Mouse (Mus musculus) macrophage (primary cell): ENCODE measurements around the gene Pard6b. TPM values are rescaled to one million over a fixed set of nuclear protein-coding genes. Genes with fewer than 3 reads are reported as not detected.

Experiments used
- H3K27ac ChIP-seq: fragments of 350-480 bp; formaldehyde crosslinking; 2 replicates; pipeline ENCODE4 v1.9.0; 2021
- H3K36me3 ChIP-seq: fragments of 350-480 bp; formaldehyde crosslinking; 2 replicates; pipeline ENCODE4 v1.9.0; 2021; ENCODE audit errors: inconsistent target
- H3K4me3 ChIP-seq: fragments of 350-480 bp; formaldehyde crosslinking; 2 replicates; pipeline ENCODE4 v1.9.0; 2021; ENCODE audit errors: inconsistent target
- H3K79me2 ChIP-seq: fragments of 350-480 bp; formaldehyde crosslinking; 2 replicates; pipeline ENCODE4 v1.9.0; 2021; ENCODE audit errors: inconsistent target
- WGBS: methylation state at CpG from one replicate; pipeline ENCODE4 v1.1.7; 2026; ENCODE audit warnings: inconsistent platforms; ENCODE audit not compliant: missing documents; 5-methylcytosine and 5-hydroxymethylcytosine counted together
- polyA plus RNA-seq: library from polyadenylated mRNA; stranded (reverse); fragments of 250-400 nt; gene quantifications from 3 replicates; pipeline ENCODE4 v1.2.4, GENCODE M21; 2018; ENCODE audit warnings: inconsistent platforms

Pard6b gene
- polyA plus RNA-seq, 1 experiment from 2014 or later = not detected

- H3K79me2 ChIP-seq = no peaks in the 10 kb centered on the region
- H3K4me3 ChIP-seq = no peak overlapping the region
- 79% methylated on average over 3 of the region's 3 CpGs for WGBS
- no peaks in the 10 kb centered on the region for H3K36me3 ChIP-seq
- H3K27ac ChIP-seq = no peak overlapping the region
These were observed 37.7 kb downstream of the Pard6b start for GRCm38 (mm10) chr2:168118456-168118855.

GRCm38 (mm10) chr2:168119123-168119522, 38.3 kb downstream of the Pard6b start:
- H3K79me2 ChIP-seq = no peaks in the 10 kb centered on the region
- WGBS = 4% methylated on average over 12 of the region's 12 CpGs

DNA sequence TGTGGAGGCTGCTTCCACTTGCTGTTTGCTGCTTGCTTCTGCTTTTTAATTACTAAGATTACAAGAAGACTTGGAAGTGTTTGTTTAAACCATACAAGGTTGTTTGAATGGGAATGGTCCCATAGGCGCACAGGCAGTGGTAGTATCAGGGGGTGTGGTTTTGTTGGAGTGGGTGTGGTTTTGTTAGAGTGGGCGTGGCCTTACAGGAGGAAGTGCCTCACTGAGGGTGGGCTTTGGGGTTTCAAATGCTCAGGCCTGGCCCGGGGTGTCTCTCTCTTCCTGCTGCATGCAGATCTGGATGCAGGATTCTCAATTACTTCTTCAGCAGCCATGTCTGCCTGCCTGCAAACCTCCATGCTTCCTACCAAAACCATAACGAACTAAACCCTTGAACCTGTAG, 40.1 kb downstream of the Pard6b start:
- 54% methylated on average over 4 of the region's 4 CpGs for WGBS
- Histone ChIP-seq H3K27ac (no peak overlapping the region), H3K4me3 (no peak overlapping the region), H3K79me2 (no peaks in the 10 kb centered on the region), H3K36me3 (no peaks in the 10 kb centered on the region)

More at GRCm38 (mm10) chr2:168119123-168119522, 38.3 kb downstream of the Pard6b start:
- Histone ChIP-seq H3K27ac (no peak overlapping the region), H3K4me3 (no peak overlapping the region), H3K36me3 (no peaks in the 10 kb centered on the region)

GRCm38 (mm10) chr2:168123652-168124051, 42.8 kb downstream of the Pard6b start:
- no peaks in the 10 kb centered on the region for H3K79me2 ChIP-seq
- H3K4me3 ChIP-seq = no peak overlapping the region
- no peaks in the 10 kb centered on the region for H3K36me3 ChIP-seq
- 93% methylated on average over 5 of the region's 6 CpGs for WGBS
- no peak overlapping the region for H3K27ac ChIP-seq

- Histone ChIP-seq H3K79me2 (no peaks in the 10 kb centered on the region), H3K4me3 (no peak overlapping the region), H3K36me3 (no peaks in the 10 kb centered on the region), H3K27ac (no peak overlapping the region)
- 87% methylated on average over 11 of the region's 11 CpGs for WGBS
These were observed 44.7 kb downstream of the Pard6b start for GRCm38 (mm10) chr2:168125288-168126089.

- Histone ChIP-seq H3K4me3 (no peak overlapping the region), H3K27ac (no peak overlapping the region)
- WGBS = 92% methylated on average over 14 of the region's 14 CpGs
These were observed 47.0 kb downstream of the Pard6b start for GRCm38 (mm10) chr2:168127767-168128166.

DNA sequence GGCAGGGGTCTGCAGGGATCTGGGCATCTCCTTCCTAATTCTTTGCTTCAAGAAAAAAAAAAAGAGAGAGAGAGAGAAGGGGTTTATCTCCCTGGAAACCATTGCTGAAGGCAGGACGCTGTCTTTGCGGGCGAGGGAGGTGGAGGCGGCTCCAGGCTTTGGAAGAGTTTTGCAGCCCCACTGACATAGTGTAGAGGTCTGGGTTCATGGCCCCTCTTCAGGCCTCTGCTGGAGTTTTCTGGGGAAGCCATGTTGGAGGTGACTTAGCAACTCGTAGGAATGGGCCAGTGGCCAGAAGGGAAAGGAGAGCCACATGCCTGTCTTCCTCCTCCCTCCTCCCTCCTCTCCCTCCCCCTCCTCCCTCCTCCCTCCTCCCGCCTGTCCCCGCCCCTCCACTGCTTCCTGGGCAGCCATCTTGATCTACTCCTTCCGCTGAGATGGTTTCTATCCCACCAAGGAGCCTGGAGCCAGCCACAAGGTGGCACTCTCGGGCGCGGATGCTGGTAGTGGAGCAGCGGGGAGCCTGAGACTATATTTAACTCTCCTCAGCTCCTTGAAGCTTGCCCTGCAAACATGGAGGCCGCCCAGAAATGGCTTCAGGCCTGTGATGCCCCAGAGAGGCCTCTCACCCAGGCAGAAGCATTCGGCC, 47.5 kb downstream of the Pard6b start:
- Histone ChIP-seq H3K27ac (no peak overlapping the region), H3K36me3 (no peaks in the 10 kb centered on the region), H3K4me3 (no peak overlapping the region), H3K79me2 (no peaks in the 10 kb centered on the region)
- 55% methylated on average over 11 of the region's 14 CpGs for WGBS

More at GRCm38 (mm10) chr2:168127767-168128166, 47.0 kb downstream of the Pard6b start:
- H3K79me2 ChIP-seq = no peaks in the 10 kb centered on the region
- no peaks in the 10 kb centered on the region for H3K36me3 ChIP-seq

GRCm38 (mm10) chr2:168130046-168130445, 49.2 kb downstream of the Pard6b start:
- H3K27ac ChIP-seq = no peak overlapping the region
- 89% methylated on average over 3 of the region's 3 CpGs for WGBS

DNA sequence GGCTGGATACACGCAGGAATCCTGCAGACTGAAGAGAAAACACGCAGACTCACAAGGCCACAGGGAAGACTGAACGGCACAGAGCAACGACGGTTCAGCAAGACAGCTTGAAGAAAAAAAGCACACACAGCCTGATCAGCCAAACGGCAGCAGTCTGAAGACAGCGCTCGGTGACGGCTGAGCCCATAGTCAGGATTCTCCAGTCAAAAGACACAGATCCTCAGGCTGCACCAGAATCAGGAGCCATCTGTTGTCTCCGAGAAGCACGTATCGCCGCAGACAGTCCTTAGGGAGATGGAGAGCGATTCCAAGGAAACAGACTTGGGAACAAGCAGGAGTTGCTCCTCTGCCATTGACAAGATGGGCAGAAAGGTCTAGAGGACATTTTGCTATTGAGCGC, 56.4 kb downstream of the Pard6b start:
- 94% methylated on average over 15 of the region's 15 CpGs for WGBS
- H3K27ac ChIP-seq = no peak overlapping the region
- H3K4me3 ChIP-seq = no peak overlapping the region
- no peaks in the 10 kb centered on the region for H3K79me2 ChIP-seq
- H3K36me3 ChIP-seq = no peaks in the 10 kb centered on the region

More at GRCm38 (mm10) chr2:168130046-168130445, 49.2 kb downstream of the Pard6b start:
- Histone ChIP-seq H3K4me3 (no peak overlapping the region), H3K79me2 (no peaks in the 10 kb centered on the region), H3K36me3 (no peaks in the 10 kb centered on the region)

- H3K27ac ChIP-seq = no peak overlapping the region
- no peak overlapping the region for H3K4me3 ChIP-seq
- 79% methylated on average over 5 of the region's 5 CpGs for WGBS
- no peaks in the 10 kb centered on the region for H3K79me2 ChIP-seq
- no peaks in the 10 kb centered on the region for H3K36me3 ChIP-seq
These were observed 63.0 kb downstream of the Pard6b start for GRCm38 (mm10) chr2:168143794-168144193.

- H3K79me2 ChIP-seq = no peaks in the 10 kb centered on the region
- 97% methylated on average over 2 of the region's 2 CpGs for WGBS
- H3K27ac ChIP-seq = no peak overlapping the region
- H3K36me3 ChIP-seq = no peaks in the 10 kb centered on the region
- H3K4me3 ChIP-seq = no peak overlapping the region
These were observed 64.6 kb downstream of the Pard6b start for GRCm38 (mm10) chr2:168145437-168145836.

- 75% methylated on average over 22 of the region's 22 CpGs for WGBS
- Histone ChIP-seq H3K79me2 (no peaks in the 10 kb centered on the region), H3K4me3 (no peak overlapping the region), H3K36me3 (no peaks in the 10 kb centered on the region), H3K27ac (no peak overlapping the region)
These were observed 67.1 kb downstream of the Pard6b start for GRCm38 (mm10) chr2:168147722-168148432.

- no peaks in the 10 kb centered on the region for H3K36me3 ChIP-seq
- 49% methylated on average over 8 of the region's 8 CpGs for WGBS
These were observed 68.4 kb downstream of the Pard6b start for GRCm38 (mm10) chr2:168149241-168149640.

More at GRCm38 (mm10) chr2:168149241-168149640, 68.4 kb downstream of the Pard6b start:
- Histone ChIP-seq H3K79me2 (no peaks in the 10 kb centered on the region), H3K27ac (no peak overlapping the region), H3K4me3 (no peak overlapping the region)
